Mouse (Mus musculus): ENCODE data around the gene Sh2d3c.

GRCm38 (mm10) chr2:32737008-32737407 is 16.2 kb downstream of the Sh2d3c start:
- TF ChIP-seq CTCF (IDR thresholded peaks at IDR 0.05; ENCODE audit: low read depth) (0 out of 2 replicates have a peak, but pooled peaks have one; percentile 5), EP300 (IDR thresholded peaks at IDR 0.05; ENCODE audit: low read depth) (no peak)
